Mouse (Mus musculus) adrenal gland, postnatal 10 days (tissue): ENCODE results near the gene Rbpj. TPM values are rescaled to one million over a fixed set of nuclear protein-coding genes. Genes with fewer than 3 reads are reported as not detected.

Source experiments
- DNase-seq: peaks from one replicate; pipeline ENCODE4 v3.0.0; 2021; ENCODE audit warnings: mixed read lengths
- total RNA-seq, 2 experiments: library from RNA; stranded (reverse); gene quantifications; 2 replicates each; pipeline ENCODE4 v1.2.3; 2021

The Rbpj gene
- total RNA-seq, 2 experiments from 2014 or later, result 39.4 to 49.0 TPM

DNA sequence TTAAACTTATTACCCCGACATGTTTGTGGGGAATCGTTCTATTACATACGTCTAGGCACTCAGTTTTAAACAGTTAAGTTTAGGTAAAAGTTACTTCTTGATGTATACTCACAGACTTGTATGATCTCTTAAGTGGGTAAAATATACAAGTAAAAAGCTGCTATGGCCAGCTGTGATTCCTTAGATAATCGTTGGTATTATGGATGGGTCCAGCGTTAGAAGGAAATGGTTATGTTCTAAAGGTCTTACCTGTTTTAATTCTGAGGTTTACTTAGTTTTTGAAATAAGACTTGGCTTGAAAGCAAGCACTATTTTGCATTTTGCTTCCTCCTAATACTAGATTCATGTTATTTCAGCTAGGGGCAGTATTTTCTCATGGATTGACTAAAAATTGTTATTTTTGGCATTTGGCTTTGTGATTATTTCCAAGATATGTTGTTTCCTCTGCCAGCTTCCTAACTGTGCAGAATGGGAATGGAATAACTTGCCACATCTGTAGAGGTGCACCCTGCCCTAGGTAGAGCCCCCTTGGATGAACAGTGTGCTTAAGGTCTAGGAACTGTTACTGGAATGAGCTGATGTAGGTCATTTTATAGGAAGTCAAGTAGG is 127.2 kb downstream of the Rbpj start:
- no peak for DNase-seq

GRCm38 (mm10) chr5:53594274-53594673 is 128.3 kb downstream of the Rbpj start:
- DNase-seq, result peak; percentile 47

DNA sequence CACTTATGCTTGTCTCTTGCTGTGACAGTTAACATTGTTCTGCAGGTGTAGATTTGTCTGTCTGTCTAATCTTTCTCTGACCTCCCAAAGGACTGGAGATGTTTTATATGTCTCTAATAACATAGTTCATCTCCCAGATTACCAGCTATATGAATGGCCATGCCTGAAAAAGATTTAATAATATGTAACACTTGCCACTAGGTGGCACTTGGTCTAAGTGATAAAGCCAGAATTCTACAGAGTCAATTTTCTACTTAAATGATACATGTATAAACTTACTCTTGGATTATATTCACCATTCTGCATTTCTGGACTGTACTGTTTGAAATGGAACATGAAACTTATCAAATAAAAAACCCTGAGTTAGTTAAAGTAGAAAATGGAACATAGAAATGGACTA is 132.6 kb downstream of the Rbpj start:
- no peak for DNase-seq

DNA sequence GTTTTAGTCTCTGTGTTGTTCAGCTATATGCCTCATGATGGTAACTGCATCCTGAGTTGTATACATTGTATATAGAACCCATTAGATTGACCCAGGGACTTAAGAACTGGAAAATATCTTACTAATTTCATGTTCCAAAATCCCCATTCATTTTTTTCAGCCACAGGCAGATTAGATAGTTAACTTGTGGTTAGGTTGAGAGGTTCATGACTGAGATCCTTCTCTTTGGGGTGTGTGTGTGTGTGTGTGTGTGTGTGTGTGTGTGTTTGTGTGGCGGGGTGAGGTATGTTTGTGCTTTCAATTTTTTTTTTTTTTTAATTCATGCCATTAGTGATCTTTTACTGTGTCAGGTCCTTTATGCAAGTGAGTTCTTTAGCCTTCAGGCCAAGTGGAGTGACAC is 133.2 kb downstream of the Rbpj start:
- DNase-seq, result no peak

DNA sequence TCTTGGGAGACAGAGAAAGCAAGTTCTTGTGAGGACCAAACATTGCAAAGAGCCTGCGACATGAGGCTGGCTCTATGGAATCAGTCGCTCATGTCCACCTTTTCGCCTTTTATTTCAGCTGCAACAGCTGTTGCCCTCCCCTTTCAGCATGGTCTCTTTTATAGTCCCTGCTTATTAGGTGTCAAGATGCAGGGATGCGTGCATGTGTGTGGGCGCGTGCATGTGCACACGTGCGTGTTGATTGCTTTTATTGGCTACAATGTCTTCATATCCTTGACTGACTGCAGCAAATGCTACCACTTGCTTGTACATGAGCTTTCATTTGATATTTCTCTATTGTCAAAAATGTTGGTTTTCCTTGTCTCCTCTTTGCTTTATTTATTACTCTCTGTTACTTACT is 136.2 kb downstream of the Rbpj start:
- no peak for DNase-seq

- DNase-seq, result no peak
Measured at GRCm38 (mm10) chr5:53605450-53605849, 139.5 kb downstream of the Rbpj start.

- no peak for DNase-seq
Measured at GRCm38 (mm10) chr5:53607230-53607996, 141.5 kb downstream of the Rbpj start.

- no peak for DNase-seq
Measured at GRCm38 (mm10) chr5:53618844-53619243, 152.9 kb downstream of the Rbpj start.

GRCm38 (mm10) chr5:53632026-53632425 is 166.1 kb downstream of the Rbpj start:
- DNase-seq, result no peak

DNA sequence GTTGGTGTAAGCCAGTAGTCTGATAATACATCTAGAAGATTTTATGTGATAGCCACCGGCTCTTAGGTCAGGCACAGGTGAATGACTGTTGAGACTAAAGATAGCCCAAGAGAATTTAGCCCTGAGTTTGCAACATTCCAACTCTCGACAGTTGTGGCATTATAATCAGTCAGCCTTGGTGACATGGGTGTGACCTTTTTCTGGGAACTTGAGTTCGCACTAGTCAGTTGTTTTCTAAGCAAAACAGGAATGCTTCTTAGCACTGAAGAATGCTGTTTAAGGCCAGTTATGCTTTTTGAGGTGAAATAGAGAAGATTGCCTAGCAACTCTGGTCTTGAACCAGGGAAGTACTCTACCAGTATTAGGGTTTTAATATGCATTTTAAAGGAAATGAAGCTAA is 170.8 kb downstream of the Rbpj start:
- DNase-seq, result no peak

DNA sequence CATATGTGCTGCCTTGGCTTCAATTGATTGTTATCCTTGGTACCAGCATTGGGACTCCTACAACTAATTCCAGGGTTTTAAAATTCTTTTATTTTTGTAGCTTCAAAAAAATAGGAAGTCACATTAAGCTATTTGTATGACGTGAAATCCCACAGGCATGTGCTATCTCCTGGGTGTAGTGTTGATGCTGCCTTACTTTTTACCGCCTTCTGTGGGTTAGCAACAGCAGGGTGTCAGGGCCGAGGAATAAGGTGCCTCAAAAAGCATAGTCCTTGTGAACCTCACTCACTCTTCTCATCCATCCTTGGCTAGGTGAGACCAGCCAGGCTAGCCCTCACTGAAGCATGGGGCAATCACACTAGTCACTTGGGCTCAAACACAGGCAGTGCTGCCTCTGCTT is 171.3 kb downstream of the Rbpj start:
- DNase-seq, result no peak

DNA sequence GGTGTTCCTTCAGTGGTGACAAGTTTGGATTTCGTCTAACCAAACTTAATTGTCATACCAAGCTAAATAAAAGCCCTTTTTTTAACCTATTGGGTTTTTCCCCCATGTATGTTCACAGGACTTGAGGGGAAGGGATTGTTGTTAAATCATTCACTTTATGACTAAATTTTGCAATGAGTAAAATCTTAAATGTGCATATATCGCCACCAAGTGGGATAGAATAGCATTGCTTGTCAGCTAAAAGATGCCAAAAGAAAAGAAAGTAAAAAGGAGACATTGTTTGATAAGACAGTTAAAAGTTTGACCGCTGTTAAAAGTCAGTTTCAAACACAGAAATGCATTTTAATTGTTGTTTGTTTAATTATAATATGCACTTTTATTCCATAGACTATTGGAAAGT is 172.7 kb downstream of the Rbpj start:
- peak; percentile 27 for DNase-seq

DNA sequence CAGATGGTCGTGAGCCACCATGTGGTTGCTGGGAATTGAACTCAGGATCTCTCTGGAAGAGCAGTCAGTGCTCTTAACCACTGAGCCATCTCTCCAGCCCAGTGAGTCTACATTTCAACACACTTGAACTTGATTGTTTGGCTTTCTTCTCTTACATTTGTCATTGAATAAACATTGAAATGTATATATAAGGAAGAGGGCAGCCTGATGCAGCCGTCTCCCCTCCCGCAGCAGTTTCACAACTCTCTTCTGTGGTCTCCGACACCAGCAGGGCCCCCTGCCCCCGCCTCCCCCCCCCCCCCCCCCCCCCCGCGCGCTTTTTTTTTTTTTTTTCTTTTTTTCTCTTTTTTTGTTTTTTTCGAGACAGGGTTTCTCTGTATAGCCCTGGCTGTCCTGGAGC is 180.7 kb downstream of the Rbpj start:
- DNase-seq, result no peak

- no peak for DNase-seq
Measured at GRCm38 (mm10) chr5:53647358-53647757, 181.4 kb downstream of the Rbpj start.

DNA sequence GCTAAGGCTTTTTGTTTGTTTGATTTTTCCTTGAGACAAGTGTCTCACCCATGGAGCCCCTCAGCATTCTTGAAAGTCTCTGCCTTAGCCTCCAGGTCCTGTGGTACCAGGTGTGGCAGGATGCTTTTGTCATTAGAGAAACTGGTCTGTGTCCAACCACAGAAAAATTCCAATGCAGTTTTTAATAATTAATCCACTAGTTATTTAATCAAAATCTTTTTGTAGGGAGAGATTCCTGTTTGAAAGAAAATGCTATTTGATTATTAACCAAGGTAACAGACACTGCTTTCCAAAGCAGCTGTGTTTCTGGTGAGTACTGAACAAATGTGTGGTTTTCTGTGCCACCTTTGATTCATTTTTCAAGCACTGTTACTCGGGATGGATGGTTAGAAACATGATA is 190.6 kb downstream of the Rbpj start:
- no peak for DNase-seq

DNA sequence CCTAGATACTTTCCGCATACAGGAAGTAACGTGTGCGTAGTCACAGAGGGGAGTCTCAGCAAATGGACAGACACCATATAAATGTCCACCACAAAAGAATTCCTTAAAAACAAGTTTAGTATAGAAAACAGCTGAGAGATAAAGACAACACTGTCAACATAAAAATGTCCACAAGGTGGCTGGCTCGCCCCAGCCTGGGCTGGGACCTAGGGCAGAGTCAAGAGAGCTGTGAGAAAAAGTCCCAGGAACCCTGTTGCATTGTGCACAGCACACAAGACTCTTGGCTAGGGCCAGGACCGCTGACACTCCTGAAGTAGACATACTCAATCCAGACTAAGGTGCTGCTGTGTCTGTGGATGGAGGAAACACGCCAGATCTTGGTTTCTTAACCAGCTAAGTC is 192.0 kb downstream of the Rbpj start:
- DNase-seq, result peak; percentile 40

- DNase-seq, result no peak
Measured at GRCm38 (mm10) chr5:53661508-53661907, 195.6 kb downstream of the Rbpj start.

DNA sequence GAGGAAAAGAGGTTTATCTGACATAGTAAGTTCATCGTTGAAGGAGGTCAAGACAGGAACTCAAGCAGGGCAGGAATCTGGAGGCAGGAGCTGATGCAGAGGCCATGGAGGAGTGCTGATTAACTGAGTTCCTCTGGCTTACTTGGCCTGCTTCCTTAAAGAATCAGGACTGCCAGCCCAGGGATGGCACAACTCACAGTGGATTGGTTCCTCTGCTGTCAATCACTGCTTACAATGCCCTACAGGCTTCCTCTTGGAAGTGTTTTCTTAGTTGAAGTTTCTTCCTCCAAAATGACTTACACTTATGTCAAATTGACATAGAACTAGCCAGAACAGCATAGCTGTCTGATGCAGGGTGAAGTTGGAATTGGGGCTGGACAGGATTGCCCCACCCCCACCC is 196.5 kb downstream of the Rbpj start:
- no peak for DNase-seq

GRCm38 (mm10) chr5:53663665-53664064 is 197.7 kb downstream of the Rbpj start:
- DNase-seq, result no peak

DNA sequence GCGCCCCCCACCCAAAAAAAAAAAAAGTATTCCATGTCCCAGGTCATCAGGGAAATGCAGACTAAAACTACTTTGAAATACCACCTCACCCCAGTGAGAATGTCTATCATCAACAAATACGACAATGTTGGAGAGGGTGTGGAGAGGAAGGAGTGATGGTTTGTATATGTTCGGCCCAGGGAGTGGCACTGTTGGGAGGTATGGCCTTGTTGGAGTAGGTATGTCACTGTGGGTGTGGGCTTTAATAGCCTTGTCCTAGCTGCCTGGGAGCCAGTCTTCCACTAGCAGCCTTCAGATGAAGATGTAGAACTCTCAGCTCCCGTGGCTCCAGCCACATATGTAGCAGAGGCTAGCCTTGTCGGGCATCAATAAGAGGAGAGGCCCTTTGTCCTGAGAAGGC is 202.1 kb downstream of the Rbpj start:
- DNase-seq, result no peak

GRCm38 (mm10) chr5:53670321-53670938 is 204.5 kb downstream of the Rbpj start:
- no peak for DNase-seq

DNA sequence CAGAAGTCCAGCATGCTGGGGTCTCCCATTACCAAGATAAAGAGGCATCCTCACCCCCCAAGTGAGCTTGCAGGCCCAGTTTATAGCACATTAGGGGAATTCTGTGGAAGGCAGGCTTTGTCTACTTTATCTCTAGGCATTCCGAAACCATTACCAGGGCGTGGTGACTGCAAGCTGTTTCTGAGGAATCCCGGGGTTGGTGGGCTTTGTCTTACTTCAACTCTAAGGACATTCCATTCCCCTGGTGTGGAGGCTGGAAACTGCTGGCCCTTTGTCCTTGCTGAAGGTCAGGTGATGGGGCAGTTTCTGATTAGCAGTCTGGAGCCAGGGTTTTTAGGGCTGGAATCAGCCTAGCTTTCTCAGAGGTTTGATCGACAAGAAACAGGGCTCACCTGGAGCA is 205.6 kb downstream of the Rbpj start:
- no peak for DNase-seq

- DNase-seq, result peak; percentile 77
Measured at GRCm38 (mm10) chr5:53672352-53672751, 206.4 kb downstream of the Rbpj start.
